Mouse (Mus musculus) cerebellum, postnatal 25 days (tissue): Measurements from ENCODE around the gene Slc17a2.

Experiments
- DNase-seq, 2 experiments: peaks; one replicate each; pipeline ENCODE4 v3.0.0; 2021; ENCODE audit warnings: mixed read lengths in 2 of 2

Gene Slc17a2

DNA sequence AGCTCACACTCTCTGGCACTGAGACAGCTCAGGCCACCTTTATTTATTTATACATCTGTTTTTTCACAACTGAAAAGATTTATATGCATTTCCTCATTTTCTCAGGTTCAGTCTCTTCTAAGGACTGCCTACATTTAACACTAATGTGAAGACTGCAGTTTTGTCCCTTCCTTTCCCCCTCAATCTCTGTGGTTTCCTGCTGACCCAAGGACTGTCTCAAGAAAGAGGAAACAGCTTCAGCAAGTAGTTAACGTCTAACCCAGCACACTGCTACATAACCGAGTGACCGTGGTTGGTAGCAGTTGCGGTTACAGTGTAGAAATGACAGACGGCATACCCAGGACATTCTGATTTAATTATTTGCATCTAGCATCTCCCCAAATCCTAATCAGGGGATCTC, 7.4 kb upstream of the Slc17a2 start:
- no peak for DNase-seq

DNA sequence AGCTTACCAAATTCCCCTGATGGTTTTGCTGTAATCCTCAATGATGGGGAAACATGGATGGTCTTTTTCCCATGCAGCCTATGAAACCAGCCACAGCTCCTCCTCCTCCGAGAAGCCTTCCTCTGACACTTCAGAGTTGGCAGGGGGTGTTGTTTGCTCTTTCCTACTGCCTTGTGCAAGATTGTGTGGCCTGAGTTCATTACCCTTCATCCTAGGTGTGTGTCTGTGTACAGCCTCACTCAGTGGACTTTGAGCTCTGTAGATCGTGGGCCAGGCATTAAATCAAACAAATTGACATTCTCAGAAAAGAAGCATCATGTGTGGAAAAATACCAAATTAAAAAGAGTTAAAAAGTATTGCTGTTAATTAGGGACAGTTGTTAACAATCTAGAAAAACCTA, 2.3 kb upstream of the Slc17a2 start:
- no peak for DNase-seq

DNA sequence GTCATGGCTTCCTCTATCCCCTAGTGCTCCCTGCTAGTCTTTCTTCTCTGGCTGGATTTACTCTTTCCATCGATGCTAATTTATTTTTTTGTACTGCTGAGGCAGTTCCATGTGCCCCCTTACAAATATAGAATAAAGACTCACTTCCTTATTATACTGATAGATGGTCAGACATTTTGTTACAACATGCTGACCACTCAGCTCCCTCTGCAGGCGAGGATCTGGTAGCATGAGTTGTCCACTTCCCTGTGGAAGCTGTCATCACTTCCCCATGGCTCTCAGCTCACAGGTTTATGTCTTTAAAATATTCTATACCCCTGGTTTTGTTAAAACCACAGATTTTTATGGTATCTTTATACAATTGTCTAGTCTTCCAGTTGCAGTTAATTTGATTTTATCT, 9.4 kb downstream of the Slc17a2 start:
- DNase-seq, result no peak

DNA sequence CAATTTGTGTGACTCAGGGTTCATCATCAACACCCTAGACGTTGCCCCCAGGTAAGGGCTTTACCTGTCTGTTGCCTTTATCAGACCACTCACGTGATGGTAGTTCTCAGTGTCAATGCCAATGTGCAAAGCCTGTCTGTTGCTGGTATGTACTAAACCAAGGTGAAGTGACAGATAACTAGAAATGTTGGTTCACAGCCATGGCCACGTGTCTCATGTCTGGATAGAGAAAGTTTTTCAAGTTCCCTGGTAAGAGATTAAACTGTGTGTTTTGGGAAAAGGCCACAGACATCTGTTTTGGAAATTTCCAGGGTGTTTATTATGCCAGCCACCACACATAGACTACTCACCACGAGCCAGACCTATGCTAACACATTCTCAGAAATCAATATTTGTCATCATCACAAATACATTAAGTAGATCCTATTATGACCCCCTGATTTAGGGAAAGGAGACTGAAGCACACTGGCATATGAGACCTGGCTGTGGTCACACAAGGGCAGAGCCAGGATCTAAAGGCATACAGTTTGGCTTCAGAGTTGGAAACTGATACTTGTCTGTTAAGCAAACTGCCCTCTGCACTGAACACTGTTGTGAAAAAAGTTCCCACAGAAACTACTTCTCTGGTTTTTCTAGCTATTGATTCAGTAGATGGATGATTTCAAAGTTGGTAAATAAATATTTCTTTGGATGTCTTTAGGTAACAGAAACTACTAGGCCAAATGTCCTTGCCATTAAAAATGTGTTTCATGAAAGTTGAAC, 13.6 kb downstream of the Slc17a2 start:
- DNase-seq, result no peak

DNA sequence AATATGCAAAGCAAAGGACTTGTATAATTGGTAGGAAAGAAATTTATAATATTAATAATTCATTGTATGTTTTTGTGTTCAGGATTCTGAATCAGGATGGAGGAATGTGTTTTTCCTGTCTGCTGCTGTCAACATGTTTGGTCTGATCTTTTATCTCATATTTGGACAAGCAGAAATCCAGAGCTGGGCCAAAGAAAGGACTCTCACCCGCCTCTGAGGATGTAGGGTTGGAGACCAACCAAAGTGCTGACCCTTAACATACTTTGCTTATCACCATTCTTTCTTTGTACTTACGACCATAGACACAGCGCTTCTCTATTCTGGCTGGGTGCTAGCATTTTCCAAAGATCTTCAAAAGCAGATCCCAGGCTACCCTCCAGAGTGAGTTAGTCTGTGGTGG, 15.4 kb downstream of the Slc17a2 start:
- no peak for DNase-seq

DNA sequence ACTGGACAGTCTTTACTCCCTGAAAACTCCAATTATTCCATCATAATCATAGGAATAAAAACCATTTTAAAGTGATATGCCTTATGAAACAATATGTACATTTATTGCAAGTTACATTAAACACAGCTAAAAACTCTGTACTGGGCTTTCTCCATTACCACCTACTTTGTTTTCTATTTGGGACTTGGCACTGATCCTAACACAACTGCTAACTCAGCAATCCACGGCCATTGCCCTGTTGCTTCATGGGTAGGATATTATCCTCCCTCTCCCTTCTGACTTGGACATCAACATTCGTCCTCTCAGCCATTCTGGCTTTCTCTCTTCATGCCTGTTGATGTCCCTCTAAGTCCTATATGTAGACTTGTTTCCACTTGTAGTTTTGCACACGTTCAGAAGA, 19.8 kb downstream of the Slc17a2 start:
- no peak for DNase-seq

DNA sequence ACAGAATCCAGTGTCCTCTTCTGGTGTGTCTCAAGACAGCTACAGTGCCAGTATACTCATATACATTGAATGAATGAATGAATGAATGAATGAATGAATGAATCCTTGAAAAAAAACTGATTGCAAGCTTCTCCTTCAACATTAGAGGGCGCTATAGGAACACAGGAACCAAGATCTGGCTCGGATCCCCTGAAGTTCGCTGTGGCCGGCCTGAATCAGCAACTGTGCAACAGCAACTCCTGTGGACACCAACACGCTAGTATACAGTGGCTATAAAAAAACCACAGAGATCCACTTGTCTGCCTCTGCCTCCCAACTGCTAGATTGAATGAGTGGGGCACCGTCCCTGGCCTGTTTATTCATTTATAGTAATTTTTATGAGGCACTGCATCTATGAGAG, 26.3 kb downstream of the Slc17a2 start:
- peak in 1 of 2 experiments; percentile 31 for DNase-seq

DNA sequence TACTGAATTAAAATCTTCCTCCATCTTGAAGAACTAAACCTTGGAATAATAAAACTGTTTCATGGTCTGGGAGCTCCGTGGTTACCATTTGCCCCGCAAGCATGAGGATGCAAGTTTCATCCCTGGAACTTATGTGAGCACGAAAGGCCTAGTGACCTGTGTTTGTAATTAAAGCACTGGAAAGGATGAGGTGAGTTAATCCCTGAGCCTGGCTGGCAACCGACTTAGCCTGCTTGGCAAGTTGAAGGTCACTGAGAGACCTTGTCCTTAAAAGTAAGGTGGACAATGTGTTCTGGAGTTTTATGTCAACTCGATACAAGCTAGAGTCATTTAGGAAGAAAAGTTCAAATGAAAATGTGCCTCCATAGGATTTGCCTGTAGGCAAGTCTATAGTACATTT, 28.0 kb downstream of the Slc17a2 start:
- no peak for DNase-seq

DNA sequence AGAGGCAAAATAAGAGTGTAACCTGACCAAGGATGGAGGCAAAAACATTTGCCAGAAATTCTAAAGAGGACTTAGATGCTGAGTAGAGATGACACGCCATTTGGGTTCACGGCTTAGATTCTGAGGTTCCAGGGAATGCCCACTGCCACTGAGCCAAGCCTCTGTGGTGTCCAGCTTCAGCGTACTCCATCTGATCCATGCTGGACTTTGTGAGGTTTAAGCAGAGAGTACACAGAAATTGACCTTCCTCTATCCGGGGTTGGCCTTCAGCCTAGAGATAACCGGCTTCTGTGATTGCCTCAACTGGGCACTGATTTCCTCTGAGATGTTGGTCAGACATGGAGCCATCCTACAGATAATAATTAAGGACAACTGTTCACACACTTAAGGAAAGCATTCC, 29.8 kb downstream of the Slc17a2 start:
- DNase-seq, result no peak

DNA sequence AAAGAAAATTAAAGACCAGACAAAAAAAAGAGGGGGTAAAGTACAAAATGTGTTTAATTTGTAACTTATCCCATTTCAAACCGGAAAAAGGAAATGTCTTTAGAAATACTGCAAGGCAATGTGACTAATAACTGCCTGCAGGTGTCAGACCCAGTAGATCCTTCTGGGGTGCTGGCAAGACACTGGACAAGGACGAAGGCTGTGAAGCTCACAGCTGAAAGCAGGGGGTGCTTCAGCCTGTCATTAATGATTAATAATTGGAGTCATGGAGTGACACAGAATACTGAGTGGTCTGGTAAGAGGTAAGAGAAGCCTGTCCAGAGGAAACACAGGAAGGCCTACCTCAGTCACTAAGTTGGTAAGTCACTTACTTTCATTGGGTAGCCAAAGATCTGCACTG, 32.5 kb downstream of the Slc17a2 start, which contains the start of gene Slc17a3:
Gene Slc17a3, plus strand, starts transcription at position 127 of the 400 bp plus-strand sequence.
- no peak for DNase-seq

DNA sequence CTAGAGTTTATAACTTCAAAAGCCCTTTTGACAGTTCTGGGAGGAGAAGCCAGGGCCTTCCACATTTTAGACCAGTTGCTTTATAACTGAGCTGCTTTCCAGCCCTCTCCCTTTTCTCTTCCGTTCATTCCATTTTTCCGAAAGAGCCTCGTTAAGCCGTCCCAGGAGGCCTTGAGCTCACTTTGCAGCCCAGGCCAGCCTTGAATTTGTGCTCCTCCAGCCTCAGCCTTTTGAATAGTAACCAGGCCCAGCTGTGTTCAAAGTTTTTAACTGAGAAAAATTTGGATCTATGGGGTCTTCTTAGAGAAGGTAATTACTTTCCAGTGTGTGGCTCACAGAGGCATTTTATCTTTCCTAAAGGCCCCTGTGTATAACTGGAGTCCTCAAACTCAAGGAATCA, 39.1 kb downstream of the Slc17a2 start:
- DNase-seq, result no peak

DNA sequence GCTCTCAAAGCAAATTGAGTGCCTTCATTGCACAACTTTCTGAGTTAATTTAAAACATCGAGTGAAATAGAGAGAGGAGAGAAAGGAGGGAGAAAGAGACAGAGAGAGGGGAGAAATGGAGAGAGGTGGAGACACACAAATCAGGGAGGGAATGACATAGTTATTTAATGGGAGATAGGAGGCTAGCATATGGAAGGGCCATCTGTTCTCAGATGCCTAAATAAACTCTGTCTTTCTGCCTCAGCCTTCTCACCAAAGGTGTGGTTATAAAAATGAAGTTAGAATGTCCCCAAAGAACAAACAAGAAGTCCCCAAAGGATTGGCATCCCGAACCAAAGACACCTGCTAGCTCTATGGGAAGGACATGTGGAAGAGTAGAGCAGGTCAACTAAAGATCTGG, 42.5 kb downstream of the Slc17a2 start:
- no peak for DNase-seq

DNA sequence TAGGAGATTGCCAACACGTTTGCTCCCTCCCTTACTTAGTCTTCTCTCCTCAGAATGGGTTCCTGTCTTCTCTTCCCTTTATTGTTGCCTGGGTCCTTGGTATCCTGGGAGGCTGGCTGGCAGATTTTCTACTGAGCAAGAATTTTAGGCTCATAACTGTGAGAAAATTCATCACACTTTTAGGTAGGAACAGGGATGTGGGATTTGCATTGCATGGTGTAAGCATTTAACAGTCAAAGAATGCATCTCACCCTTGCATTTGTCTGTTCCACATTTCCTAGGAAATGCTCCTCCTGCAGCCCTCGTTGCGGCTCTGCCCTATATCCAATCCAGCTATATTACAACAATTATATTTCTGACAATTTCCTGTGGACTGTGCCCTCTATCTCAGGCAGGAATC, 49.6 kb downstream of the Slc17a2 start:
- DNase-seq, result no peak

DNA sequence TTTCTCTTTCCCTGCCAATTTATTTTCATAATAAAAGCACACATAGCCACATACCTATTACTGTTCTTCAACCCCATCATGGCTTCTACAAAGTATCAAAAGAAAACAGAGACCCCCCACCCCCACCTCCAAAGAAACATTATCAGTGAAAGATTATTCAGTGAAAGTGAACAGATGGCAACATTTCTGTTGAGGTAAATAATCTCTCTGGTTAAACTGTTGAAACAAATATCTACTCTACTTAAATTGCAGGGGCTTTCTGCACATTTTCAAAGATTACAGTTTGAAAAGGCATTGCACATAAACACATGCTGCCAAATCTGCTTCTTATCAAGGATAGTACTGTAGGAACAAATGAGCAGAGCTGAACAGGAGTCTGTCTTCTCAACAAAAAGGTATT, 55.0 kb downstream of the Slc17a2 start:
- no peak for DNase-seq

DNA sequence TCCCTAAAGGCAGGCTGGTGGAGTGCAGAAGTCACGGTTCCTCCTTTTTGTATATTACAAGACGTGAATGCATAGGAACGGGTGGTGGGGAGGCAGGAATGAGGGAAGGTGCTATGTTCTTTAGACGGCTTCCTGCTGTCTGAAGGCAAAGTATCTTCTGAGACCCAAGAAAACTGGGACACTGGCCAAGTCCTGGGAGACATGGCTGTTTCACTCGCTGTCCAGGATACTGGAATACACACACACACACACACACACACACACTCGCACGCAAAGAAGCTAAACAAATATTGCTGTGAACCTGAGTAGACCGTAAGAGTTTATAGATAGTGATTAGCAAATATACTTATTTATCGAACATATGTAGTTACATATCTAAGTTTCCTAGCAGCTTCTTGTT, 57.9 kb downstream of the Slc17a2 start:
- peak in 1 of 2 experiments; percentile 3 for DNase-seq

DNA sequence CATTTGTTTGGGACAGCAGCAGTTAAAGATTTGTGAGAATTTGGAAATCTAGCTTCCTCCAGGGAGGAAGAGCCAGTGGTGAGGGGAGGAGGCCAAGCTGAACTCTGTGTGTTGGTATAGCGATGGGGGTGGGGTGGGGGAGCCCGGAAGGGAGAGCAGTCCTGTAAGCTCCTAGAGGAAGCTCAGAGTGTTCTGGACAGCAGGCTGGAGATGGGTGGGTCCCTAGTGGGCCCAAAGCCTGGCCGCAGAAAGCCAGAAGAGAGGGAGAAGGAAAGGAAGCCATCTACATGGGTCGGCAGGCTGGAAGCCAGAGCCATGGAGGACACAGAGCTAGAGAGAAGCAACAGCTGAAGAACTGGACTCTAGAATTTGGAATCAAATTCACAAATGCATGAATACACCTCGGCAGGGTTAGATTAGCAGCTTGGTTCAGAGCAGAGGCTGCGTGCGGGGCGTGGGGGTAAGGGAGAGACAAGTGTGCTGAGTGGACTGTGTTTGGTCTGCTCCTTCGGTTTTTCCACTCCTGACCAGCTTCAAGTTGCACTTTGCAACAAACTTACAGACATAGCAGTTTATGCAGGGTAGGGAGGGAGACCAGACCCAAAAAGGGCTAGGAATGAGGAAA, 59.4 kb downstream of the Slc17a2 start:
- no peak for DNase-seq

DNA sequence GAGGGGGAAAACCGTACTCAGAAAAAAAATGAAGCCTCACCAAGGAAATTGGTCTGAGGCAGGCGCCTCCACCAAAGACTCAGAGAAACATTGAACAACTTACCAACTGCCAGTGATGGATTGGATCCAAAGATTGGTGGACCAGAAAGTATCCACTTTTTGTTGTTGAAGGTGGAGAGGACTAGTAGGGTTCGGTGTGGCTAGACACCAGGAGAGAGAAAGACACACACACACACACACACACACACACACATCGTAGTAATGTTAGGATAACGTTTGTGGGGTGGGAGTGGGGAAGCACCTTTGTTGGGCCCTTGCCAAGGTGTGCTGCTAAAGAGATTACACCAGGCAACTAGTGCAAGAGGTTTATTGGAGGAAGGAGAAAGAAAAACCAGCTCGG, 60.2 kb downstream of the Slc17a2 start:
- DNase-seq, result no peak

DNA sequence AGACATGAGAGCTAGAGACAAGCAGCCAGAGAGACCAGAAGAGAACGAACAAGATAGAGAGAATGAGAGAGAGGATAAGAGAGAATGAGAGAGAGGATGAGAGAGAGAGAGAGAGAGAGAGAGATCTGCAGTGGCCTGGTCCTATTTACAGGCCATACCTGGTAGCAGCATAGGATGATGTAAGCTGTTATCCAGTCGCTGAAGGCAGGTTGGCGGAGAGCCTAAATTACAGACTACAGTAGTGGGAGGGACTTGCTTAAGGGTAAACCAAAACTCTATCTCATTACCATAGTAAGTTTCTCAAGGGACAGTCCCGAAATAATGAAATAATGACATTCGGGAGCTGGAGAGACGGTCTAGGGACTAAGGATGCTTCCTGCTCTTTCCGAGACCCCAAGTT, 60.6 kb downstream of the Slc17a2 start, which contains the start of gene Slc17a1:
Gene Slc17a1, plus strand, starts transcription at position 346 of the 400 bp plus-strand sequence.
- no peak for DNase-seq

DNA sequence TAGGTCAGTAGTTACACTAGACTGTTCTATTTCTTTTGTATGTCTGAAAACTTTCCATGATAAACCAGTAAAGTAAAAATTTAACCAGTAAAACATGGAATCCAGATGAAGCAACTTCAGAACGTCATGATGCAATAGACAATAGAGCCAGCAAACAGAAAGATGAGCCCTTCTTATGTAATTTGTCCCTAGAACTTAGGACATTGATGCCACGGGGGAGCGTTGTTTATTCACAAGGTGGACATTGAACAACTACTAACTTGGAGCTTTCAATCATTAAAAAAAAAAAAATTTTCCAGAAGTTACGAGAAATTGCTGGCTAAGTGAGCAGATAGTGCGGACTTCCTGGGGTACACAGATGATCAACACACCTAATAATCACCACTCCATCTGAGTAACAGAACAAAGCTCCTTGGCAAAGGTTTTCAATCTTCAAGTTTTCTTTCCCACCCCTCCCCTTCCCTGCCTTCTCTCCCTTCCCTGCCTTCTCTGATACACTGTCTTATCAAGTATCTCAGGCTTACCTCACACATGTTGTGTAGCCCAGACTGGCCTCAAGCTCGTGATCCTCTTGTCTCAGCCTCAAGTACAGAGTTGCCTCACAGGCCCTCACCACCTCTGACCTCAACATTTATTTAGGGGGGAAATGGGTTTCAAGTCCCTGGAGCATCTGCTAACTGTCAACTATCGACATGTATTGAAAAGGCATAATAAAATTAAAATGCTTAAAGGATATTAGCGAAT, 62.2 kb downstream of the Slc17a2 start:
- DNase-seq, result no peak

DNA sequence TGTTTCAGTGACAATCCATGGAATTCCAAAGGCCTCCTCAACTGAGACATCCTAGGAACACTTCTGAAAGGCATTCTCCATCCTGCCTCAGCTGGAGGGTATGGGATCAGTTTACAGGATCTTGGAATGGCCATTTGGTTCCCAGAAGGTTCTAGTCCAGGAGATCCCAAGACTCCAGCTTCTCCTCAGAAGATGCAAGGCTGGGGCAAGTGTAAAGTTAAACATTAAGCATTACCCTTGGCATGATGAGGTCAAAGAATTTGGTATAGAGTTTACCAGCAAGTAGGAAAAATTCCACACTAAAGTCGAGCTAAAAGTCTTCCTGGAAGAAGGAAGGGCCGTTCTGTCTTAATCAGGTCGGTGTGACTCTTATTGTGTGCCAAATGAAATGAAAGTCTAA, 63.2 kb downstream of the Slc17a2 start:
- no peak for DNase-seq

DNA sequence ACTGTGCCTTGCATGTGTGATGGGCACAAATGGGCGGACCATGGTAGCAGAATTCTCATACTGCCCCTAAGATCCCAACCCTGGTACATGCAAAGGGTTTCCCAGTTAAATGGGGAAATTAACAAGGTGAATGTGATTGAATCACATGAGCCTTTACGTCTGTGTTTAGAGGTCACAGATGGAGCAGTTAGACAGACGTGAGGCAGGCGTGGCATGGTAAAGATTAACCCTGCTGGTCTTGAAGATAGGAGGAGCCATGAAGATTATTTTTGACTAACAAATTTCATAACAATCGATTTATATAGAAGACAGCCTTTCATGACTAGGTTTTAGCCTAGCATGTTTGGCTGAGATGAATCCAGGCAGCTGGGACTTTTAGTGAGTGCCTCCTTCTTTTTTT, 66.3 kb downstream of the Slc17a2 start:
- no peak for DNase-seq
